Mouse (Mus musculus) stomach, embryonic 14.5 days (tissue): Measurements from ENCODE around the gene Gkn3. TPM values are rescaled to one million over a fixed set of nuclear protein-coding genes. Genes with fewer than 3 reads are reported as not detected.

Experiments
- ATAC-seq: fragments of 200-750 bp; cut with Nextera tagmentation; 2 replicates; pipeline ENCODE4 v1.8.0; 2017; ENCODE audit warnings: low read depth, moderate TSS enrichment; ENCODE audit not compliant: insufficient number of reproducible peaks, insufficient read depth, low FRiP score
- H3K27ac ChIP-seq: fragments of 300-500 bp; sonication (generic); 2 replicates; pipeline ENCODE4 v1.5.1; 2014; ENCODE audit warnings: mild to moderate bottlenecking, low read length, moderate library complexity, mixed read lengths
- H3K27me3 ChIP-seq: fragments of 300-500 bp; sonication (generic); 2 replicates; pipeline ENCODE4 v1.6.1; 2014; ENCODE audit warnings: low read length, control low read depth, mixed read lengths; ENCODE audit not compliant: control insufficient read depth, insufficient read depth
- H3K36me3 ChIP-seq: fragments of 300-500 bp; sonication (generic); 2 replicates; pipeline ENCODE4 v1.6.1; 2014; ENCODE audit warnings: mild to moderate bottlenecking, control low read depth, low read length, moderate library complexity, mixed read lengths; ENCODE audit not compliant: control insufficient read depth, insufficient read depth
- H3K4me1 ChIP-seq: fragments of 300-500 bp; sonication (generic); 2 replicates; pipeline ENCODE4 v1.6.1; 2014; ENCODE audit warnings: low read length, control low read depth, mixed read lengths; ENCODE audit not compliant: control insufficient read depth, insufficient read depth
- H3K4me2 ChIP-seq: fragments of 300-500 bp; sonication (generic); replicated peaks from 2 replicates; pipeline ENCODE4 v1.6.1; 2014; ENCODE audit warnings: low read depth, low read length, control low read depth
- H3K4me3 ChIP-seq: fragments of 300-500 bp; sonication (generic); 2 replicates; pipeline ENCODE4 v1.5.1; 2014; ENCODE audit warnings: low read depth, low read length, control low read depth
- H3K9ac ChIP-seq: fragments of 300-500 bp; sonication (generic); replicated peaks from 2 replicates; pipeline ENCODE4 v1.6.1; 2014; ENCODE audit warnings: low read depth, mild to moderate bottlenecking, control low read depth, low read length, moderate library complexity, mixed read lengths
- H3K9me3 ChIP-seq: fragments of 300-500 bp; sonication (generic); 2 replicates; pipeline ENCODE4 v1.6.1; 2016; ENCODE audit warnings: low read depth, low read length, control low read depth; ENCODE audit not compliant: control insufficient read depth
- WGBS: fragments of 180-500 bp; shearing (Covaris S2); extraction: QIAGEN DNeasy Blood & Tissue Kit; methylation state at CpG from one replicate; pipeline ENCODE4 v1.1.7; 2014; 5-methylcytosine and 5-hydroxymethylcytosine counted together
- polyA plus RNA-seq: library from polyadenylated mRNA; unstranded; fragments of >200 nt; fragmentation: Nextera tagmentation; extraction: Ambion mirVana; gene quantifications from 2 replicates; pipeline ENCODE4 v1.2.1, GENCODE M21; 2014

The Gkn3 gene
- polyA plus RNA-seq, 1 experiment from 2014 or later = 3.0 TPM

DNA sequence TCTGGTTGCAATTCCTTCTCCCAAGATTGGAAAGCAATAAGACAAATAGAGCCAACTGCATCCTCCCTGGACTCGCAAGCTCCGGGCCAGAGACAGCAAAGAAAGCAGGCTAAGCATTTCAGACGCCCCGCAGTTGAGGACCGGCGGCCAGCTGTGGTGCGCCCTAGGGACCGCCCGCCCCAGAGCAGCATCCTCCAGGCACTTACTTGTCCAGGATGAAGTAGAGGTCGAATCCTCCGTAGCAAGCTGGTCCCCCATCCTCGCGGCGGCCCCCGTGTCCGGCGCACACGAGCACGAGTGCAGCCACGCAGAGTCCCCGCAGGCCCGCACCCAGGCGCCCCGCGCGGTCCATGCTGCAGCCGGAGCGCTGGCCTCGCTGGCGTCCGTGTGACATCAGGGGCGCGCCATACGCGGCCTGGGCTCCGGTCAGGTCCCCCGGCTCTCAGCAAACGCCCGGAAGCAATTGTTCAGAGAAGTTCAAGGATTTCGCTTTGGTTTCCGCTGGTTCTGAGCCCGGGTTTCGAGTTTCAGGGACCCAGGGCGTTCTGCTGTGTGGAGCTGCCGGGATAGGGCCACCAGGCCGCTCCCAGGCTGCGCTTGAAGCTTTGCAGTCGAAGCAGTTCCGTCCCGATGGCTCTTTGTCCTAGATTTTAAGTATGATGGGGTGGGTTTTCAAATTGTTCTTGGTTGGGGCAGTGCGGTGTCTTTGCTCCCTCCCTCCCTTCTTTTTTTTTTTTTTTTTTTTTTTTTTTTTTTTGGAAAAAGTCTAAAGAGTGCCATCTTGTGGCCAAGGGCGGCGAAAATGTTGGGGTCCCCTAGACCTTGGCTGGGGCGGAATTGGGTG, 53.4 kb downstream of the Gkn3 start, which contains the start of gene Antxr1:
TSS of gene Antxr1 (minus strand) at position 731 of the 844 bp plus-strand sequence.
- Histone ChIP-seq H3K4me3 (peak within 1 kb of the TSS; percentile 67), H3K27me3 (no peaks in the 10 kb centered on the region), H3K9me3 (no peaks in the 10 kb centered on the region), H3K4me2 (peak within 1 kb of the TSS; percentile 60), H3K4me1 (peaks cover 22% of the 10 kb centered on the region), H3K27ac (peak within 1 kb of the TSS; percentile 88), H3K36me3 (no peaks in the 10 kb centered on the region), H3K9ac (peak within 1 kb of the TSS; percentile 73)
- peak; percentile 66; the same call in 1 of the 2 replicates for ATAC-seq
- WGBS = under 1% methylated on average over 54 of the region's 54 CpGs

DNA sequence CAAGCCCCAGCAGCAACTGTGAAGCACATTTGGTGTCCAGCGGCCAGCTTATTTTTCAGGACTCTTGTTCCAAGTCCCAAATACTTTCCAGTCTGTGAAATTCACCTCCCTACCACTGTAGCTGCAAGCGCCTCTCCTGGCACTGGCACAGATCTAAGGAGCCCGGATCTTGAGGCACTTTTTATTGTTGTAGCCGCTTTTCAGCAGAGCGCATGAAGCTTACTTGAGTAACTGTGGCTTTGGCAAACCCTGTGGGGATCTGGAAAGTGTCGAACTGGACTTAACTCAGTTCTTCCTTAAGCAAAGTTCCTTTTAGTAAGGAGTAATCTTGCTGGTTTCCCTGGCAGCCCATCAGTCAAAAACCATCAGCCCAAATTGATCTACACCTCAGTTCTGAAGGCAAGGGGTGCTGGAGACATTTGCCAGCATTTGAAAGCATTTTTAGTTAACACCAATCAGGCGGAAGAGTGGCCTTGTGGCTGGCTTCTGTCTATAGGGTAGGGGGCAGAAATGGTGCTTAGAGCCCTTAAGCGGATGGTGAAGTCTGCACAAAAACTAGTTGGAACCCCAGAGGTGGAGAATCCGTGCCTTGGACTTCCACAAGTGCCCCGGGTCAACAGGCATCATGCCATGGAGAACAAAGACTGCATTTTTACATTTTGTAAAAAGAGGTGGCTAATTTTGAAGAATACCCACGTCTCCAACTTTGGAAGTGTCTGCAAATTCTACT, 54.2 kb downstream of the Gkn3 start:
- Histone ChIP-seq H3K27me3 (no peaks in the 10 kb centered on the region), H3K4me2 (peak overlapping the region; percentile 60), H3K4me1 (peaks cover 22% of the 10 kb centered on the region), H3K9me3 (no peaks in the 10 kb centered on the region), H3K4me3 (peak overlapping the region; percentile 67), H3K36me3 (no peaks in the 10 kb centered on the region), H3K9ac (peak overlapping the region; percentile 73), H3K27ac (peak overlapping the region; percentile 88)
- no peak for ATAC-seq
- 12% methylated on average over 11 of the region's 11 CpGs for WGBS

Other genes with a start within 250 kb of the Gkn3 start
- gene Antxr1, start 53.1 kb downstream of the Gkn3 start, polyA plus RNA-seq = 13.5 and 14.4 TPM in 2 replicates
- 0.59 and 0.95 TPM in 2 replicates for gene Gkn1, start 38.0 kb downstream of the Gkn3 start, polyA plus RNA-seq
- gene Gkn2, start 15.6 kb downstream of the Gkn3 start, polyA plus RNA-seq = 1.6 and 1.7 TPM in 2 replicates
- not detected in 2 replicates for gene Bmp10, start 40.1 kb upstream of the Gkn3 start, polyA plus RNA-seq
- 4.4 and 5.2 TPM in 2 replicates for gene Arhgap25, start 144.3 kb upstream of the Gkn3 start, polyA plus RNA-seq
- 2.2 and 2.6 TPM in 2 replicates for gene Prokr1, start 201.8 kb upstream of the Gkn3 start, polyA plus RNA-seq